Mouse (Mus musculus) small intestine, adult 2 months (tissue): ENCODE results near the gene Narf.

ENCODE experiments used
- CTCF ChIP-seq: fragments of 200-500 bp; IDR thresholded peaks from 2 replicates; pipeline ENCODE4 v1.5.1; 2012; ENCODE audit warnings: low read depth, mild to moderate bottlenecking, control low read depth, inconsistent platforms, low read length, moderate library complexity, mixed read lengths; ENCODE audit not compliant: insufficient replicate concordance, insufficient read length; ENCODE audit errors: extremely low read depth
- POLR2A ChIP-seq: fragments of 200-500 bp; IDR thresholded peaks from 2 replicates; pipeline ENCODE4 v1.6.1; 2012; ENCODE audit warnings: low read depth, mild to moderate bottlenecking, control low read depth, inconsistent platforms, low read length, moderate library complexity

- no peak for TF ChIP-seq POLR2A
- peak; percentile 50; the same call in 1 of the 2 replicates for TF ChIP-seq CTCF
Measured at GRCm38 (mm10) chr11:121237345-121238128, 484 bp downstream of the Narf start.
